Mouse (Mus musculus) heart, postnatal 0 days (tissue): Measurements from ENCODE around the gene Adrm1. TPM values are rescaled to one million over a fixed set of nuclear protein-coding genes. Genes with fewer than 3 reads are reported as not detected.

Source experiments
- ATAC-seq: fragments of 200-750 bp; cut with Nextera tagmentation; 2 replicates; pipeline ENCODE4 v1.8.0; 2017; ENCODE audit warnings: low read depth, moderate number of reproducible peaks, moderate library complexity; ENCODE audit not compliant: insufficient read depth
- DNase-seq: peaks from one replicate; pipeline ENCODE4 v3.0.0-alpha.2; 2016; ENCODE audit warnings: low spot score
- H3K27ac ChIP-seq: fragments of 300-500 bp; sonication (generic); 2 replicates; pipeline ENCODE4 v1.5.1; 2014; ENCODE audit warnings: low read depth, mild to moderate bottlenecking
- H3K27me3 ChIP-seq: fragments of 300-500 bp; sonication (generic); 2 replicates; pipeline ENCODE4 v1.6.1; 2014; ENCODE audit warnings: low read length, mixed read lengths; ENCODE audit not compliant: control insufficient read depth, insufficient read depth
- H3K36me3 ChIP-seq: fragments of 300-500 bp; sonication (generic); replicated peaks from 2 replicates; pipeline ENCODE4 v1.6.1; 2014; ENCODE audit warnings: low read length, mixed read lengths; ENCODE audit not compliant: control insufficient read depth, insufficient read depth
- H3K4me1 ChIP-seq: fragments of 300-500 bp; sonication (generic); 2 replicates; pipeline ENCODE4 v1.6.1; 2014; ENCODE audit warnings: antibody characterized with exemption; ENCODE audit not compliant: control insufficient read depth, insufficient read depth
- H3K4me2 ChIP-seq: fragments of 300-500 bp; sonication (generic); 2 replicates; pipeline ENCODE4 v1.6.1; 2014; ENCODE audit warnings: low read depth, mild to moderate bottlenecking, low read length, moderate library complexity
- H3K4me3 ChIP-seq: fragments of 300-500 bp; sonication (generic); 2 replicates; pipeline ENCODE4 v1.5.1; 2014; ENCODE audit warnings: low read depth, low read length
- H3K9ac ChIP-seq: fragments of 300-500 bp; sonication (generic); replicated peaks from 2 replicates; pipeline ENCODE4 v1.6.1; 2014; ENCODE audit warnings: low read depth, low read length, mixed read lengths
- H3K9me3 ChIP-seq: fragments of 300-500 bp; sonication (generic); replicated peaks from 2 replicates; pipeline ENCODE4 v1.6.1; 2016; ENCODE audit warnings: low read length; ENCODE audit not compliant: control insufficient read depth
- CTCF ChIP-seq: IDR thresholded peaks from 2 replicates; pipeline ENCODE4 v1.5.1; 2016; ENCODE audit warnings: antibody characterized with exemption, control low read depth, low read depth
- EP300 ChIP-seq: IDR thresholded peaks from 2 replicates; pipeline ENCODE4 v1.6.1; 2016; ENCODE audit warnings: antibody characterized with exemption, low read depth
- WGBS: fragments of 180-500 bp; shearing (Covaris S2); extraction: QIAGEN DNeasy Blood & Tissue Kit; methylation state at CpG from one replicate; pipeline ENCODE4 v1.1.7; 2014; 5-methylcytosine and 5-hydroxymethylcytosine counted together
- polyA plus RNA-seq: library from polyadenylated mRNA; unstranded; fragments of >200 nt; fragmentation: Nextera tagmentation; extraction: Ambion mirVana; gene quantifications from 2 replicates; pipeline ENCODE4 v1.2.1, GENCODE M21; 2015
- total RNA-seq: library from RNA; depleted of rRNA; stranded (reverse); fragments of >200 nt; gene quantifications from 2 replicates; pipeline ENCODE4 v1.2.3, GENCODE M21; 2014; ENCODE audit warnings: low replicate concordance

Gene Adrm1
- total and polyA plus RNA-seq, 2 experiments from 2014 or later, result 74.5 to 156 TPM

DNA sequence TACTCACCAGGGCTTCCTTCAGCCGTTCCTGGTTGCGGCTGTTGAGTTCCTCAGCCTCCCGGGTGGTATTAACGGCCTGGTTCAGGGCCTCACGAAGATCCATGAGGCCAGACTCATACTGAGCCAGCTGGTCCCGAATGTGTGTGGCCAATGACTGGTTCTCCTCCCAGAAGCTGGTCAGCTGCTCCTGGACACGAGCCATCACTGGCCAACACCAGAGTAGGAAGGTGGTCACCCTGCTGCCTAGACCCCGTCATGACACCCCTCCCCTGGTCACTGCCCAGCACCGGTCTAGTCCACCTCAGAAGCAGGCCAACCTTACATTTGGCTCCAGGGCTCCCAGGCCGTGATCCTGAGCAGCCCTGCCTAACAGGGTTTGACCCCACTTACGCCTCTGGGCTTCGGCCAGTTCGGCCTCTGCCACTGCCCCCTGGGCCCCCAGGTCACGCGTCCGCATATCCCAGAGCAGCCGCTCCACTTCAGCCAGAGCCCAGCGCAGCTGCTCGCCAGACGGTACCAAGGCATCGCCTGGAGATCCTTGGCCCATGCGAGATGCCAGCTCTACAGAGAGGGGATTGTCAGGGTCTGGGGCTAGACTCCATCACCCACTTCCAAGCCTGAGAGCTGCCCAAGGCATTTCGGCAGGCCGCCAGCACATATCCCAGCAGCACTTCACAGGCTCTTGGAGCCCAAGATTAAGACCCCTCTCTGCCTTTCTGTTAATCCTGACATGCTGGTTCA is 12.9 kb downstream of the Adrm1 start:
- no peak overlapping the region for H3K4me2 ChIP-seq
- H3K9me3 ChIP-seq, result no peaks in the 10 kb centered on the region
- TF ChIP-seq EP300 (no peak), CTCF (no peak)
- no peaks in the 10 kb centered on the region for H3K4me1 ChIP-seq
- DNase-seq (no peak), ATAC-seq (no peak)
- no peak overlapping the region for H3K4me3 ChIP-seq
- no peaks in the 10 kb centered on the region for H3K27me3 ChIP-seq
- no peak overlapping the region for H3K27ac ChIP-seq
- WGBS, result 85% methylated on average over 24 of the region's 24 CpGs
- H3K36me3 ChIP-seq, result peaks cover 42% of the 10 kb centered on the region
- no peak overlapping the region for H3K9ac ChIP-seq

DNA sequence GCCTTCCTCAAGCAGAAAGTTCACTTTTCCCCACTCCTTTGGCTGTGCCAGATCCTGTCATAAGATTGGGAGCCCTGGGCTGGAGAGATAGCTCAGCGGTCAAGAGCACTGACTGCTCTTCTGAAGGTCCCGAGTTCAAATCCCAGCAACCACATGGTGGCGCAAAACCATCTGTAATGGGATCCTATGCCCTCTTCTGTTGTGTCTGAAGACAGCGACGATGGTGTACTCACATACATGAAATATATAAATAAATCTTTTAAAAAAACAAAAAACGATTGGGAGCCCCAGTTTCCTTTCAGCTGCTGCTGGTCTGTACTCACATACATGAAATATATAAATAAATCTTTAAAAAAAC is 13.4 kb downstream of the Adrm1 start:
- no peak for TF ChIP-seq CTCF
- TF ChIP-seq EP300, result no peak
- Histone ChIP-seq H3K9me3 (no peaks in the 10 kb centered on the region), H3K27me3 (no peaks in the 10 kb centered on the region), H3K9ac (no peak overlapping the region), H3K4me1 (no peaks in the 10 kb centered on the region), H3K36me3 (peaks cover 38% of the 10 kb centered on the region), H3K4me3 (no peak overlapping the region), H3K4me2 (no peak overlapping the region), H3K27ac (no peak overlapping the region)
- ATAC-seq (no peak), DNase-seq (no peak)
- 77% methylated on average over 6 of the region's 6 CpGs for WGBS

DNA sequence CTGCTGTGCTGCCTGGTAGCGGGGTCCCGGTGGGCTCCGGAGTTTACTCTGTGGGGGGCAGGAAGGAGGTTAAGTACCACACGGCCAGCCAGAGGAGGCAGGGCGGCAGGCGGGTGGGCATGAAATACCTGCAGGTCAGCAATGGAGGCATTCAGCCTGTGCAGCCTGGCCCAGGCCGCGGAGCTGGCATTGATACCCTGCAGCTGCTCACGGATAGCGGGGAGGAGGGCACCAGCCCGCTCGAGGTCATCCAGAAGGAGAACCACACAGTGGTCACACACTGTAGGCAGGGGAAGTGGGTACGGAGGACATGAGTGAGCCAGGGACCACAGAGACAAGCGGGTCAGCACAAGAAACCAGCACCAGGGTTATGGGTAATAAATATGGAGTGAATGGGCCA is 14.4 kb downstream of the Adrm1 start:
- WGBS, result 89% methylated on average over 14 of the region's 14 CpGs
- Histone ChIP-seq H3K36me3 (peaks cover 39% of the 10 kb centered on the region), H3K4me1 (no peaks in the 10 kb centered on the region), H3K4me2 (no peak overlapping the region), H3K27me3 (no peaks in the 10 kb centered on the region), H3K4me3 (no peak overlapping the region), H3K9ac (no peak overlapping the region), H3K27ac (no peak overlapping the region), H3K9me3 (no peaks in the 10 kb centered on the region)
- no peak for TF ChIP-seq CTCF
- no peak for TF ChIP-seq EP300
- ATAC-seq (no peak), DNase-seq (no peak)

DNA sequence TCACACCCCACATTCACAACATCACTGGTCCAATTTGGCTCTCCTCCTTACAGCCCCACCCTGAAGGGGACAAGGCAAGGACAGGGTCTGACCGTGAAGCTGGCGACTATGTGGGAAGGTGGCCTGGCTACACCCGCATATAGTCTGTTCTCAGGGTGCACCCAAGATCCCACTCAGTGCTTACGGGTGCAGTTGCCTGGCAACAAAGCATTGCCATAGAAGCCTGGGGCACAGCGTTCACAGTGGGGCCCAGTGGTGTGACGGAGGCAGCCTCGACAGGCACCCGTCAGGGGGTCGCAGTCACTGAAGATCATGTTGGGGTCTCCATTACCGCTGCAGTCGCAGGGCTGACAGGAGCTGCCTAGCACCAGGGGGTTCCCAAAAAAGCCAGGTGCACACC is 16.1 kb downstream of the Adrm1 start:
- H3K9me3 ChIP-seq, result no peaks in the 10 kb centered on the region
- H3K9ac ChIP-seq, result no peak overlapping the region
- H3K4me3 ChIP-seq, result no peak overlapping the region
- H3K36me3 ChIP-seq, result peaks cover 45% of the 10 kb centered on the region
- DNase-seq (no peak), ATAC-seq (no peak)
- no peak for TF ChIP-seq EP300
- TF ChIP-seq CTCF, result no peak
- H3K27ac ChIP-seq, result no peak overlapping the region
- WGBS, result 89% methylated on average over 11 of the region's 11 CpGs
- H3K27me3 ChIP-seq, result no peaks in the 10 kb centered on the region
- no peak overlapping the region for H3K4me2 ChIP-seq
- H3K4me1 ChIP-seq, result no peaks in the 10 kb centered on the region

DNA sequence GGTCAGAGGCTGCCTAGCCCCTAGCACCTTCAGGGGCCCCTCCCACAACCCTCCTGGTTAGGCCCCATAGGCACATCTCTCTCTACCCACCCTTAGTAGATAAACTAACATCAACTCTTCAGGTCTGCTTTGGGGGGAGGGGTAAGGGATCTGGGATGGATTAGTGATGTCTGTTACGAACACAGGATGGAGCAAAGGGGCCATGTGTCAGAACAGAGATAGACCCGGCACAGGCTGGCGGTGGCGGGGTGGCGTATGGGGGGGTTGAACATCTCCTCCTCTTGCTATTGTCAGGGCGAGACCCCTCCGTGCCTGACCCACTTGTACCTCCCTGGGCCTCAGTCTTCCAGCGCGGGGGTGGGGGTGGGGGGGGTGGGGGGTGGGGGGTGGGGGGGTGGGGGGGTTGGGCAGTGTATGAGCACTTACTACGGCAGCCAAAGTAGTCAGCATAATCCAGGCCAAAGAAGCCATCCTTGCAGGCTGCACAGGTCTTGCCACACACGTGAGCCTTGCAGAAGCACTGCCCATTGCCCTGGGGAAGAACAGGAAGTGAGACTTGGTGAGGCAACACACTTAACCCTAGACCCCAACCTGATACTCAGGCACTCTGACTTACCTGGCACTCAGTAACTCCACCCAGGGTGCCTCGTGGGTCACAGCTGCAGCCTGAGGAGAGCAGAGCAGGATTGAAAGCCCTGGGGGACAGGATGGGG is 25.5 kb downstream of the Adrm1 start:
- Histone ChIP-seq H3K9ac (no peak overlapping the region), H3K4me1 (no peaks in the 10 kb centered on the region), H3K4me3 (no peak overlapping the region), H3K27ac (no peak overlapping the region), H3K36me3 (peaks cover 48% of the 10 kb centered on the region), H3K4me2 (no peak overlapping the region), H3K9me3 (no peaks in the 10 kb centered on the region), H3K27me3 (no peaks in the 10 kb centered on the region)
- ATAC-seq (no peak; the same call in 1 of the 2 replicates), DNase-seq (no peak)
- TF ChIP-seq EP300 (no peak), CTCF (no peak)
- WGBS, result 68% methylated on average over 10 of the region's 12 CpGs
